Mouse (Mus musculus) kidney, postnatal 14 days (tissue): ENCODE results near the gene Glb1.

Experiments
- DNase-seq: peaks from one replicate; pipeline ENCODE4 v3.0.0; 2022; ENCODE audit warnings: mixed read lengths

Glb1 gene

GRCm38 (mm10) chr9:114446887-114447286 lies 46.0 kb downstream of the Glb1 start:
- DNase-seq = no peak

- no peak for DNase-seq
Measured at GRCm38 (mm10) chr9:114448700-114449099, 47.8 kb downstream of the Glb1 start.

GRCm38 (mm10) chr9:114449120-114449754 lies 48.4 kb downstream of the Glb1 start:
- no peak for DNase-seq

- no peak for DNase-seq
Measured at GRCm38 (mm10) chr9:114451615-114452014, 50.7 kb downstream of the Glb1 start.

GRCm38 (mm10) chr9:114452418-114452817 lies 51.5 kb downstream of the Glb1 start:
- DNase-seq = no peak

- no peak for DNase-seq
Measured at GRCm38 (mm10) chr9:114455420-114455819, 54.5 kb downstream of the Glb1 start.

GRCm38 (mm10) chr9:114458436-114458835 lies 57.6 kb downstream of the Glb1 start:
- DNase-seq = no peak

- DNase-seq = no peak
Measured at GRCm38 (mm10) chr9:114462569-114462968, 61.7 kb downstream of the Glb1 start.

- DNase-seq = no peak
Measured at GRCm38 (mm10) chr9:114465442-114465841, 64.6 kb downstream of the Glb1 start.

- no peak for DNase-seq
Measured at GRCm38 (mm10) chr9:114466871-114467270, 66.0 kb downstream of the Glb1 start.

- DNase-seq = no peak
Measured at GRCm38 (mm10) chr9:114468217-114468616, 67.3 kb downstream of the Glb1 start.

GRCm38 (mm10) chr9:114468701-114469100 lies 67.8 kb downstream of the Glb1 start:
- DNase-seq = no peak

- no peak for DNase-seq
Measured at GRCm38 (mm10) chr9:114471892-114472291, 71.0 kb downstream of the Glb1 start.

GRCm38 (mm10) chr9:114477019-114477418 lies 76.1 kb downstream of the Glb1 start:
- no peak for DNase-seq

GRCm38 (mm10) chr9:114480940-114481339 lies 80.1 kb downstream of the Glb1 start:
- no peak for DNase-seq

- no peak for DNase-seq
Measured at GRCm38 (mm10) chr9:114484771-114485170, 83.9 kb downstream of the Glb1 start.

- no peak for DNase-seq
Measured at GRCm38 (mm10) chr9:114486808-114487207, 85.9 kb downstream of the Glb1 start.

GRCm38 (mm10) chr9:114487481-114488258 lies 86.8 kb downstream of the Glb1 start:
- no peak for DNase-seq

- DNase-seq = no peak
Measured at GRCm38 (mm10) chr9:114496469-114496868, 95.6 kb downstream of the Glb1 start.

GRCm38 (mm10) chr9:114498218-114498617 lies 97.3 kb downstream of the Glb1 start:
- peak; percentile 88 for DNase-seq

GRCm38 (mm10) chr9:114499783-114500515 lies 99.1 kb downstream of the Glb1 start:
- peak; percentile 77 for DNase-seq

GRCm38 (mm10) chr9:114501111-114501510 lies 100.2 kb downstream of the Glb1 start:
- DNase-seq = no peak

GRCm38 (mm10) chr9:114501913-114502312 lies 101.0 kb downstream of the Glb1 start:
- DNase-seq = no peak
